Mouse (Mus musculus) megakaryocyte, embryonic 14.5 days (primary cell): ENCODE results near the gene Nfyc. TPM values are rescaled to one million over a fixed set of nuclear protein-coding genes. Genes with fewer than 3 reads are reported as not detected.
A peak's percentile ranks its signal among the peaks of the same experiment; 100 is the strongest.

ENCODE experiments used
- H3K27me3 ChIP-seq: replicated peaks from 2 replicates; pipeline ENCODE3; 2012; ENCODE audit warnings: inconsistent platforms
- H3K36me3 ChIP-seq: replicated peaks from 2 replicates; pipeline ENCODE3; 2012; ENCODE audit warnings: low read length, inconsistent platforms, mixed read lengths
- H3K4me1 ChIP-seq: 2 replicates; pipeline ENCODE4 v1.6.1; 2012; ENCODE audit warnings: inconsistent platforms
- H3K4me3 ChIP-seq: replicated peaks from 2 replicates; pipeline ENCODE3; 2012; ENCODE audit warnings: moderate library complexity, mild to moderate bottlenecking, inconsistent platforms
- H3K9me3 ChIP-seq: 2 replicates; pipeline ENCODE4 v1.6.1; 2012; ENCODE audit warnings: inconsistent platforms
- FLI1 ChIP-seq: IDR thresholded peaks from 2 replicates; pipeline ENCODE4 v1.6.1; 2012; ENCODE audit warnings: low read length, inconsistent platforms, mixed read lengths
- GATA1 ChIP-seq: IDR thresholded peaks from 3 replicates; pipeline ENCODE4 v1.6.1; 2012; ENCODE audit warnings: mixed read lengths, low read length, inconsistent platforms, borderline replicate concordance
- polyA plus RNA-seq: library from polyadenylated mRNA; stranded (reverse); fragments of >175 nt; gene quantifications from 2 replicates; pipeline ENCODE4 v1.2.3, GENCODE M21; 2012; ENCODE audit warnings: low replicate concordance; ENCODE audit not compliant: insufficient read depth

Nfyc gene
- polyA plus RNA-seq, result 53.3 and 73.4 TPM in 2 replicates

DNA sequence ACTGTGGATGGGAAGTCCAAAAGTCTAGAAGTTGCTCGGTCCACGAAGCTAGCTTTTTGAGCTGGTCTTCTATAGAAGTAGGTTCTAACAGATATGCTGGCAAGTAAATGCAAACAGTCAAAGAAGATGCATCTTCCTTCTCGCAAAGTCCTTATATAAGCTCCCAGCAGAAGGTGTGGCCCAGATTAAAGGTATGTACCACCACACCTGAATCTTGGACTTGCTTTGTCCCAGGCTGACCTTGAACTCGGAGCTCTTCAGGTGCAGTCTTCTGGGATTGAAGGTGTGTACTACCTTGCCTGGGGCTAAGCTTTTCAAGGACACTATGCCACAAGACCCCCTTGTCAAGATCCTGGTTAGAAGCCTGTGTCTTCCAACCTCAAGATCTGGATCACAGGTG, at the start of gene Nfyc:
Nfyc (minus strand) TSS at position 101 of the 400 bp plus-strand sequence.
- Histone ChIP-seq H3K9me3 (no peaks in the 10 kb centered on the region), H3K27me3 (peaks cover 16% of the 10 kb centered on the region), H3K4me3 (no peak within 1 kb of the TSS), H3K36me3 (no peaks in the 10 kb centered on the region), H3K4me1 (peaks cover 7% of the 10 kb centered on the region; the same call in 1 of the 2 replicates)
- TF ChIP-seq GATA1 (no peak), FLI1 (no peak)

DNA sequence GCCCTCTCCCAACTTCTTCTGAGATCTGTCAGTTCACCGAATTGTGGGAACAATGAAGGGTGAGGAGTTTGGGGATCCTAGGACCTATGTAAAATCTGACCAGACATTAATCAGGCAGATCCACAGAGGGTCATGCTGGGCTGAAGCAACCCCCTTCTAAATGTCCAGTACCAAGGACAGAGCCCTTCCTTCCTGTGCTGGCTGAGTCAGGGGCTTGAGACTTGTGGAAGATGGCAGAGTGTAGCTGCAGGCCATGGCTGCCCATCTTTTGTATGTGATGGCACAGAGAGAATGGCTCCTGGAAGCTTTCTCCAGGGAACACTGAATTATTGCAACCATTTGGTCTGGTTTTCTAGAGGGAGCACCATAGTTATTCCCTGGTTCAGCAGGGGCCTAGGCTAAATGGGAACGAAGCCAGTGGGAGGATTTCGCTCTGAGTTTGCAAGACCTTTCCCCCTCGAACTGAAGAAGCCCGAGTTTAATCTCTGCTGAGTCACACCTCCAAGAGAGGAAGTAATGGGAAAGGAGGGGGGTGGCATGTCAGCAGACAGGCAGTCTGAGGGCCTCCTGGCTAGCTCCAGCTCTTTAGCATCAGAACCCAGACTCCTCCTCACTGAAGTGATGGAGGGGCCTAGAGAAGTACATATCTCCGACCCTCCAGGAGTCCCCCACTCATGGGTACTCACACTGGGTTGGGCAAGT, 49.5 kb upstream of the Nfyc start:
- peaks cover 35% of the 10 kb centered on the region for H3K4me1 ChIP-seq
- peaks cover 46% of the 10 kb centered on the region for H3K27me3 ChIP-seq
- H3K4me3 ChIP-seq, result peak overlapping the region; percentile 51
- no peaks in the 10 kb centered on the region for H3K36me3 ChIP-seq
- no peaks in the 10 kb centered on the region for H3K9me3 ChIP-seq
- TF ChIP-seq FLI1 (no peak), GATA1 (no peak)

DNA sequence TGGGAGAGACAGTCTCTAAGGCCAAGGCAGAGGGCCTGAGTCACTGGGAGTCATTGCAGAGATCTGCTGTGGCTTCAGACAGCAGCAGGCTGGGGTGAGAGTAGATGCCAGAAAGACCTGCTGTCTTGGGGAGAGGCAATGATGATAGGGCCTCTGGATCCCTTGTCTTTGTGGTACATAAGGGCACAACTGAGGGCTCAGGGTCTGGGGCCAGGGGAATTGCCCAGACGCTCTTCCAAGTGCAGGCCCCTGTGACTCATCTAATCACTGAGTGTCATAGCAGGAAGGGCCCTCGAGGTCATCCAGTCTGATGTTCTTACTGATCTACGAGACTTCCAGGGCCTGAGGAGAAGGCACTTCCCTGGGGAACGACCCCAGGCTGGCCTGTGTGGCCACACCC, 48.0 kb upstream of the Nfyc start:
- H3K9me3 ChIP-seq, result no peaks in the 10 kb centered on the region
- no peak for TF ChIP-seq FLI1
- no peak for TF ChIP-seq GATA1
- peaks cover 48% of the 10 kb centered on the region for H3K27me3 ChIP-seq
- no peak overlapping the region for H3K4me3 ChIP-seq
- no peaks in the 10 kb centered on the region for H3K36me3 ChIP-seq
- peaks cover 31% of the 10 kb centered on the region for H3K4me1 ChIP-seq

DNA sequence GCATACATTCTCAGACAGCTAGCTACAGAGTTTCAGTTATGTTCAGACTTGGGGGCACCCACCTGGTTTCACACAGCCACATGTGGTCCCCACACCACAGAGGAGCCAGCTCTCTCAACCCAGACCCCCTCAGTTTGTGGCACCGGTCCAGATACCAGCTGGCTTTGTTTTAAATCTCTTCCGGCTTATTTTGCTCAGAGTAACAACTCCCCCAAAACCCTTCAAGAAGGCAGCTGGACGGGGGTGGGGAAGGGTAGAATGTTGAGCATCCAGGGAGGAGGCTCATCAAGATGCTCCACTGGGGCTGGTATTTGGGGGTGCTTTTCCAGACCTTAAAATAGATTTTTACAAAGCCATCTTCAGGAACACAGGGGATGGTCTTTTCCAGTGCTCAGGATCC, 47.4 kb upstream of the Nfyc start:
- Histone ChIP-seq H3K36me3 (no peaks in the 10 kb centered on the region), H3K4me1 (peaks cover 31% of the 10 kb centered on the region), H3K4me3 (no peak overlapping the region), H3K9me3 (no peaks in the 10 kb centered on the region), H3K27me3 (peaks cover 51% of the 10 kb centered on the region)
- TF ChIP-seq GATA1 (no peak), FLI1 (no peak)

DNA sequence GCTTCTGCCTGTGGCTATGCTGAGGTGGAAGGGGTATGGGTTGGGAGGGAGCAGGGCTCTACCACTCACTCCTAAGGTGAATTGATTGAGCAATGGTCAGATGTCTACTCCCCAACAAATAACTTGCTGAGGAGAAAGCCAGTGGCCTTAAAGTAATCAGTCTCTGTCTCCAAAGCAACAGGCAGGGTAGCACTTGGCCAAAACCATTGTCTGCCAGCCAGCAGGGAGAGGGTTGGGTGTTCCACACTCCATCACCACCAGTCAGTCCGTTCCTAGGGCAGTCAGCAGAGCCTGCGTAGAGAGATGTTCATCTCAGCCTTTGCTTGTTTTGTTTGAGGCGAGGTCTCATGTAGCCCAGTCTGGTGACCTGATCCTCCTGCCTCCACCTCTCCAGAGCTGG, 44.6 kb upstream of the Nfyc start:
- Histone ChIP-seq H3K36me3 (no peaks in the 10 kb centered on the region), H3K9me3 (no peaks in the 10 kb centered on the region), H3K4me3 (no peak overlapping the region), H3K4me1 (peaks cover 15% of the 10 kb centered on the region), H3K27me3 (peaks cover 66% of the 10 kb centered on the region)
- TF ChIP-seq GATA1, result no peak
- TF ChIP-seq FLI1, result no peak

DNA sequence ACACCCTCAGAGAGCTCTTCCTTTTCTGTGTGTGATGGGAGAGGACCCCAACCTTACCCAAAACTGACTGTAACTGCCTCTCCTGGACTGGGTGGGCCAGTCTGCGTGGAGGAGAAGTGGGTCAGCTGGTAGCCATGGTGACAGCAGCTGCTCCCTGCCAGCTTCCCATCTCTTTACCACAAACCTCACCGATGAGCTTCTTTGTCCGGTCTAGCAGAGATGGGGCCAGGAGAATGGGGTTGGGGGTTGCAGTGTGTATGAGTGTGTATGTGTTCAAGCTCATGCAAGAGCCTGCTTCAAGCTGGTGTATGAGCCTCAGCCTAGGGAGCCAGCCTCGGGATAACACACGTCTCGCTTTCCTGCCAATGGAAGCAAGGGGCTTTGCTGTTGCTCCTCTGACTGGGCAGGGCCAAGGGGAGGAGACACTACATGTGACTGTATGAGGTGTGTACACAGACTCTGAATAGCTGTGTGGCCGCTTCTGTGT, 38.9 kb upstream of the Nfyc start:
- Histone ChIP-seq H3K27me3 (peaks cover 79% of the 10 kb centered on the region), H3K4me1 (no peaks in the 10 kb centered on the region; the same call in 1 of the 2 replicates), H3K4me3 (no peak overlapping the region), H3K9me3 (no peaks in the 10 kb centered on the region), H3K36me3 (no peaks in the 10 kb centered on the region)
- TF ChIP-seq FLI1 (no peak), GATA1 (no peak)

DNA sequence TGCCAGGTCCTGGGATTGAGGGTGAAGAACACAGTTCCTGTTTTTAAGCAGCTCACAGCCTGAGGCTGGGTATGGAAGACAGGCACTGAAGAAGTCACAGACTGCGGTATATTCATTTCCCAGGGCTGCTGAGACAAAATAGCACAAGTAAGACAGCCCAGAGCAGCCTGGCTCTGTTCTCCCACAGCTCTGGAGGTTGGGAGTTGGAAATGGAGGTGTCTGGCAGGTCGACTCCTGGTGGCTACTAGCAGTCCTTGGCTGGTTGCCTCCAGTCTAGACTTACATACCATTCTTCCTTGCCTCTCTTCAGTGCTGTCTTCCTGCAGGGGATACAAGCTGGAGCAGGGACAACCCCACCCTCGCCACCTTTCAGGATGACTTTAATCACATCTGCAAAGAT, 37.6 kb upstream of the Nfyc start:
- TF ChIP-seq FLI1 (no peak), GATA1 (no peak)
- H3K27me3 ChIP-seq, result peaks cover 75% of the 10 kb centered on the region
- H3K4me3 ChIP-seq, result no peak overlapping the region

DNA sequence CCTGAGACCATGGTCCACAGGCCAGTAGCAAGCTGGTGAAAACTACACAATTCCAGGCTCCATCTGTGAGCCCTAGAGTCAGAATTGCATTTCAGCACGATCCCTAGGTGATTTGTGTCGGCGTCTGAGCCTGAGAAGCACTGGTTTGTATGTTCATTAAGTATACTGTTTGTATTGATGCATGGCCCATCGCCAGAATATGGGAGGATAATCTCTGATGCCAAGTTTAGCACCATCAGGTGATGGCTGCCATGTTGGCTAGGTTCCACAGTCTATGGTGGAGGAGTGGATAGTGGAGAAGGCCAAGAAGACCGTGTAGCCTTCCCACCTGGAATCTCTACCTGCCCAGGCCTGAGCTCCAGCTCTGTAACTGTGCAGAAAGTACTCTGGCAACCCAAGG, 36.9 kb upstream of the Nfyc start:
- TF ChIP-seq FLI1, result no peak
- TF ChIP-seq GATA1, result no peak
- Histone ChIP-seq H3K4me1 (no peaks in the 10 kb centered on the region; the same call in 1 of the 2 replicates), H3K4me3 (no peak overlapping the region), H3K36me3 (no peaks in the 10 kb centered on the region), H3K27me3 (peaks cover 73% of the 10 kb centered on the region), H3K9me3 (no peaks in the 10 kb centered on the region)

More for the DNA sequence above, 37.6 kb upstream of the Nfyc start:
- H3K36me3 ChIP-seq, result no peaks in the 10 kb centered on the region
- H3K4me1 ChIP-seq, result no peaks in the 10 kb centered on the region; the same call in 1 of the 2 replicates
- no peaks in the 10 kb centered on the region for H3K9me3 ChIP-seq

DNA sequence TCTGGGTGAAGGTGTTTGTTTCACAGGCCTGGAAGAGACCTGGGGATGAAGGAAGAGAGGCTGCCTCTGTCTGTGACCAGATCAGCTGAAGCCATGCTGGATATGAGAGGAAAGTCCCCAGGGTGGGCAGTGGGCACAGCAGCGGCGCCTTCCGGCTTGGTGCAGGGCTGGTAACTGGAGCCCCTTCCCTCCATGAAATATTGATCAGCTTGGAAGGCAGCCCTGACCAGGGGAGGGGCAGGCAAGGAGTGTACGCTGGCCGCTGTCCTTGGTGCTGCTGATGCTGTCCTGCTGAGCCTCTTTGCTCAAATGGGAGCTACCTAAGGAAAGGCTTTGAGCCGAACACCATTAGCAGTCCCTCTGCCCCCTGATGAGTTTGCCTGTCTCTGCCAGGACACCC, 34.8 kb upstream of the Nfyc start:
- H3K9me3 ChIP-seq, result no peaks in the 10 kb centered on the region
- H3K36me3 ChIP-seq, result no peaks in the 10 kb centered on the region
- H3K4me1 ChIP-seq, result no peaks in the 10 kb centered on the region; the same call in 1 of the 2 replicates
- H3K4me3 ChIP-seq, result no peak overlapping the region
- no peak for TF ChIP-seq FLI1
- TF ChIP-seq GATA1, result no peak
- H3K27me3 ChIP-seq, result peaks cover 72% of the 10 kb centered on the region

DNA sequence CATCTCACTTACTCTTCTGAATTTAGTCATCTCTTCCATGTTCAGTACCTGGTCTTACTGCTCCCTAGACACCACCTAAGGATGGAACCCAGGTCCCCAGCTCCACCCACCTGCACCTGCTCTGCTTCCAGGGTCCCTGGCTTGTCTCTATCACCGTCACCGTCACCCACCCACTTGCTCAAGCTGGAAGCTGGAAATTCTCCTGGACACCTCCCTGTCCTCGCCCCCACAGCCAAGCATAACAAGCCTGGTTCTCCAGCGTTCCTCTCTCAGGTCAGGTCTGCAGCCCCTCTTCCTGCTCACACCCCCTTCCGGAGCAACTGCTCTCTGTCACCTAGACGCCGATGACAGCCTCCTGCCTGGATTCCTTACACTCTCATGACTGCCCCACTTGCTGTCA, 28.5 kb upstream of the Nfyc start:
- H3K36me3 ChIP-seq, result no peaks in the 10 kb centered on the region
- TF ChIP-seq GATA1, result no peak
- no peak for TF ChIP-seq FLI1
- no peak overlapping the region for H3K4me3 ChIP-seq
- no peaks in the 10 kb centered on the region for H3K9me3 ChIP-seq
- peaks cover 1% of the 10 kb centered on the region for H3K4me1 ChIP-seq
- peaks cover 83% of the 10 kb centered on the region for H3K27me3 ChIP-seq

DNA sequence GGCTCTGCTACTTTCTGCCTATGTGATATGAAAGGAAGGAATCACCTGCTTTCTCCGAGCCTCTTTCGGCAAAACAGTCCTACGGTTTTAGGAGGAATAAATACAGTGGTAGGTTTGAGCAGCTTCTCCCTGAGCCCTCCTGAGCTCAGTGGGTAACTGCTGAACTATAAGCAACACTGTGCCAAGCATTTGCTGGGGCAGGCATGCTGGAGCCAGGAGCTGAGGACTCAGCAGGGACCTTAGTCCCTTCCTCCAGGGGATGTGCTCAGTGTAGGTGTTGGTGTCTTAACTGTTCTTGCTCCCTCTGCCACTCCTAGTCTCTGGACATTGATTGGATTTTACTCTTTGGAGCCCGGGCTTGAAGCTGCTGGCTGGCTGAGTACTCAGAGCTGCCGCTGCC, 25.0 kb upstream of the Nfyc start:
- peaks cover 11% of the 10 kb centered on the region for H3K9me3 ChIP-seq
- TF ChIP-seq GATA1, result no peak
- TF ChIP-seq FLI1, result no peak
- peaks cover 94% of the 10 kb centered on the region for H3K27me3 ChIP-seq
- no peaks in the 10 kb centered on the region for H3K36me3 ChIP-seq
- peaks cover 6% of the 10 kb centered on the region for H3K4me1 ChIP-seq
- H3K4me3 ChIP-seq, result no peak overlapping the region
